Mouse (Mus musculus): ENCODE results near the gene Lpo.

- TF ChIP-seq POLR2A (IDR thresholded peaks at IDR 0.05; ENCODE audit: borderline replicate concordance, control insufficient read depth, low read depth, low read length) (no peak), CTCF (IDR thresholded peaks at IDR 0.05; ENCODE audit: control insufficient read depth, insufficient read depth, low read length) (no peak)
Observed at GRCm38 (mm10) chr11:87859273-87859672, 31.2 kb upstream of the Lpo start.
